8 mouse cellular contexts compared by ENCODE assay signal in the genomic region with DNA sequence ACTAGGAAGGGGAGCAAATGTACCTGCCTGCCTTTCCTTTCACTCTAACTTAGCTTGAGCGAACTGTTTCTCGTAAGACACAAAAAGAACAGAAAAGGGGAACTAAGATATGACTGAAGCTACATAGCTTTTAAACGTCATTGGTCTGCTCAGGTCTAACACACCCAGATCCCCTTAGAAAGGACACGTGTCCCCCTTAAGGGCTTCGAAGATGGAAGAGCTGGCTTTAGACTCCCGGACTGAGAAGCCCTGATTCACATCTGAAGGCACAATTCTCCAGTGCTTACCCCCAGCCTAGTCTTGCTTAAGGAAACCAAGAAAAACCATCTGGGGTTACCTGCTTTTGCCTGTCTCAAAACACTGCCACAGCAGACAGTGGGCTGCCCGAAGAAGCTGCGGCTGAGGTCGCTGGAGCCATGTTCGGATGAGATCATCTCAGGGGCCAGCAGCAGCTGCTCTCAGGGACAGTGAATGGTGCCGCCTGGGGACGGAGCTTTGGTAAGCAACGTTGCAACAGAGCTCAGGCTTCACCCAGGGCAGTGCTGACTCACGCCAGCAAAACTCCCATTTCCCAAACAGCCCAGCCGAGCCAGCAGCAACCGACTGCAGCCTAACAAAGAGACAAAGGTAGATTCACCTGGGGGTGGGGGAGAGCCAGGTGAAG. TPM values are rescaled to one million over a fixed set of nuclear protein-coding genes. Genes with fewer than 3 reads are reported as not detected.
DNase-seq lines count a peak whose midpoint lies in the region; ATAC-seq and TF ChIP-seq lines count a peak whose summit lies in the region.

No protein-coding gene starts in this region.

- H3K4me1 ChIP-seq in embryonic facial prominence, embryonic 15.5 days: peaks cover 5% of the 10 kb centered on the region; the same call in 1 of the 2 replicates
- H3K4me1 ChIP-seq in heart, embryonic 11.5 days (ENCODE audit: control insufficient read depth, insufficient read depth, low read length): peaks cover 5% of the 10 kb centered on the region; the same call in 1 of the 2 replicates
- no peaks in the 10 kb centered on the region for H3K4me1 ChIP-seq in lung, embryonic 14.5 days (ENCODE audit: insufficient read depth)
- peaks cover 27% of the 10 kb centered on the region for H3K4me1 ChIP-seq in neural tube, embryonic 15.5 days

- H3K4me3 ChIP-seq in embryonic facial prominence, embryonic 15.5 days (replicated peaks): peak overlapping the region; percentile 8; the same call in 1 of the 2 replicates
- peak overlapping the region; percentile 6 for H3K4me3 ChIP-seq in heart, embryonic 11.5 days (ENCODE audit: low read depth, low read length)
- H3K4me3 ChIP-seq in lung, embryonic 14.5 days (ENCODE audit: low read depth, low read length): no peak overlapping the region; the same call in 1 of the 2 replicates
- peak overlapping the region; percentile 8; the same call in 1 of the 2 replicates for H3K4me3 ChIP-seq in neural tube, embryonic 15.5 days (replicated peaks)

- 22% methylated on average over 16 of the region's 16 CpGs for WGBS in embryonic facial prominence, embryonic 15.5 days
- WGBS in heart, embryonic 11.5 days (ENCODE audit: insufficient replicate concordance): 18% methylated on average over 16 of the region's 16 CpGs
- WGBS in lung, embryonic 14.5 days: 27% methylated on average over 16 of the region's 16 CpGs
- WGBS in neural tube, embryonic 15.5 days: 26% methylated on average over 16 of the region's 16 CpGs

- ATAC-seq in embryonic facial prominence, embryonic 15.5 days (ENCODE audit: insufficient number of reproducible peaks, low FRiP score, low TSS enrichment, low read depth): peak; percentile 71
- peak; percentile 87 for ATAC-seq in heart, embryonic 11.5 days (replicated peaks; ENCODE audit: insufficient number of reproducible peaks, low FRiP score, low TSS enrichment)
- ATAC-seq in lung, embryonic 14.5 days (ENCODE audit: insufficient read depth): peak; percentile 83
- ATAC-seq in neural tube, embryonic 15.5 days (ENCODE audit: low FRiP score): peak; percentile 66

- no peaks in the 10 kb centered on the region for H3K9me3 ChIP-seq in embryonic facial prominence, embryonic 15.5 days (replicated peaks)
- no peaks in the 10 kb centered on the region for H3K9me3 ChIP-seq in heart, embryonic 11.5 days (replicated peaks; ENCODE audit: control insufficient read depth, low read length)
- no peaks in the 10 kb centered on the region for H3K9me3 ChIP-seq in lung, embryonic 14.5 days (ENCODE audit: low read depth, low read length)
- H3K9me3 ChIP-seq in neural tube, embryonic 15.5 days (replicated peaks): no peaks in the 10 kb centered on the region

- peak overlapping the region; percentile 34 for H3K4me2 ChIP-seq in embryonic facial prominence, embryonic 15.5 days (replicated peaks)
- peak overlapping the region; percentile 69 for H3K4me2 ChIP-seq in heart, embryonic 11.5 days
- H3K4me2 ChIP-seq in lung, embryonic 14.5 days: peak overlapping the region; percentile 49
- H3K4me2 ChIP-seq in neural tube, embryonic 15.5 days: peak overlapping the region; percentile 42

- no peak for TF ChIP-seq CTCF in lung, embryonic 14.5 days (IDR thresholded peaks at IDR 0.05; ENCODE audit: low read depth)

- H3K9ac ChIP-seq in embryonic facial prominence, embryonic 15.5 days: no peak overlapping the region
- H3K9ac ChIP-seq in heart, embryonic 11.5 days (ENCODE audit: low read depth, low read length): peak overlapping the region; percentile 25
- peak overlapping the region; percentile 41 for H3K9ac ChIP-seq in lung, embryonic 14.5 days
- H3K9ac ChIP-seq in neural tube, embryonic 15.5 days (replicated peaks): peak overlapping the region; percentile 29; the same call in 1 of the 2 replicates

- DNase-seq in 416B (ENCODE audit: low read depth): peak; percentile 89
- peak; percentile 82 for DNase-seq in adrenal gland, postnatal 25 days
- DNase-seq in kidney, postnatal 25 days: peak; percentile 56 to 76
- peak; percentile 64 for DNase-seq in lung, embryonic 14.5 days
- DNase-seq in testis, postnatal 14 days (ENCODE audit: low spot score): peak; percentile 33

- H3K27me3 ChIP-seq in embryonic facial prominence, embryonic 15.5 days: no peaks in the 10 kb centered on the region
- no peaks in the 10 kb centered on the region for H3K27me3 ChIP-seq in heart, embryonic 11.5 days (ENCODE audit: control insufficient read depth, insufficient read depth, low read length)
- H3K27me3 ChIP-seq in lung, embryonic 14.5 days (ENCODE audit: insufficient read depth, low read length): no peaks in the 10 kb centered on the region
- H3K27me3 ChIP-seq in neural tube, embryonic 15.5 days (replicated peaks): no peaks in the 10 kb centered on the region

- no peaks in the 10 kb centered on the region for H3K36me3 ChIP-seq in embryonic facial prominence, embryonic 15.5 days
- H3K36me3 ChIP-seq in heart, embryonic 11.5 days (ENCODE audit: control insufficient read depth, insufficient read depth, low read length): no peaks in the 10 kb centered on the region
- no peaks in the 10 kb centered on the region for H3K36me3 ChIP-seq in lung, embryonic 14.5 days (ENCODE audit: insufficient read depth)
- H3K36me3 ChIP-seq in neural tube, embryonic 15.5 days: no peaks in the 10 kb centered on the region

- H3K27ac ChIP-seq in embryonic facial prominence, embryonic 15.5 days (replicated peaks): peak overlapping the region; percentile 28
- peak overlapping the region; percentile 77 for H3K27ac ChIP-seq in heart, embryonic 11.5 days (ENCODE audit: low read depth, low read length)
- H3K27ac ChIP-seq in lung, embryonic 14.5 days (ENCODE audit: low read depth): peak overlapping the region; percentile 58; the same call in 1 of the 2 replicates
- no peak overlapping the region for H3K27ac ChIP-seq in neural tube, embryonic 15.5 days (replicated peaks)

RNA-seq across cellular contexts. Expression of a gene that starts 25.5 kb away (rescaled TPM):
- total RNA-seq in adrenal gland, postnatal 25 days (2021): 5.9 and 9.4 TPM in 2 replicates
- polyA plus RNA-seq in embryonic facial prominence, embryonic 15.5 days (2015; fragmentation: Nextera tagmentation; extraction: Ambion mirVana): 12.5 and 15.3 TPM in 2 replicates
- 6.4 and 7.4 TPM in 2 replicates for polyA plus RNA-seq in heart, embryonic 11.5 days (2014; fragmentation: Nextera tagmentation; extraction: Ambion mirVana)
- polyA plus RNA-seq in lung, embryonic 14.5 days (2014; fragmentation: Nextera tagmentation; extraction: Ambion mirVana): 11.7 and 12.3 TPM in 2 replicates
- polyA plus RNA-seq in neural tube, embryonic 15.5 days (2015; fragmentation: Nextera tagmentation; extraction: Ambion mirVana): 3.8 and 6.9 TPM in 2 replicates

RNA-seq across cellular contexts. Expression of a gene that starts 44.9 kb away (rescaled TPM):
- total RNA-seq in adrenal gland, postnatal 25 days (2021): 15.1 and 19.1 TPM in 2 replicates
- polyA plus RNA-seq in embryonic facial prominence, embryonic 15.5 days (2015; fragmentation: Nextera tagmentation; extraction: Ambion mirVana): 14.3 and 14.9 TPM in 2 replicates
- 15.3 and 16.4 TPM in 2 replicates for polyA plus RNA-seq in heart, embryonic 11.5 days (2014; fragmentation: Nextera tagmentation; extraction: Ambion mirVana)
- 13.5 and 14.5 TPM in 2 replicates for polyA plus RNA-seq in lung, embryonic 14.5 days (2014; fragmentation: Nextera tagmentation; extraction: Ambion mirVana)
- polyA plus RNA-seq in neural tube, embryonic 15.5 days (2015; fragmentation: Nextera tagmentation; extraction: Ambion mirVana): 10.9 and 11.3 TPM in 2 replicates

RNA-seq across cellular contexts. Expression of a gene that starts 46.4 kb away (rescaled TPM):
- 0.18 TPM in 1 of 2 replicates, not detected in the other for total RNA-seq in adrenal gland, postnatal 25 days (2021)
- 0.39 and 0.51 TPM in 2 replicates for polyA plus RNA-seq in embryonic facial prominence, embryonic 15.5 days (2015; fragmentation: Nextera tagmentation; extraction: Ambion mirVana)
- polyA plus RNA-seq in heart, embryonic 11.5 days (2014; fragmentation: Nextera tagmentation; extraction: Ambion mirVana): 0.10 TPM in 1 of 2 replicates, not detected in the other
- polyA plus RNA-seq in lung, embryonic 14.5 days (2014; fragmentation: Nextera tagmentation; extraction: Ambion mirVana): not detected in 2 replicates
- 0.67 and 0.93 TPM in 2 replicates for polyA plus RNA-seq in neural tube, embryonic 15.5 days (2015; fragmentation: Nextera tagmentation; extraction: Ambion mirVana)

Comparison
In these comparisons a context has a peak if more than half of its experiments do, and no peak if none do; other contexts are left out.
1. DNase-seq: peak in every context shown above with its lines; median percentile 89 in 416B; 82 in adrenal gland, postnatal 25 days; 66 in kidney, postnatal 25 days; 64 in lung, embryonic 14.5 days; 33 in testis, postnatal 14 days.